Mouse (Mus musculus) gastrocnemius, postnatal 4 days (tissue): ENCODE measurements around the gene Dcaf12. TPM values are rescaled to one million over a fixed set of nuclear protein-coding genes. Genes with fewer than 3 reads are reported as not detected.

Experiments
- DNase-seq, 2 experiments: peaks; one replicate each; pipeline ENCODE4 v3.0.0; 2021 to 2022; ENCODE audit warnings: low spot score in 2 of 2, mixed read lengths in 2 of 2
- total RNA-seq, 2 experiments: library from RNA; stranded (reverse); gene quantifications; 2 replicates each; pipeline ENCODE4 v1.2.3; 2021

Dcaf12 gene
- total RNA-seq, 2 experiments from 2014 or later = 36.1 to 38.0 TPM

DNA sequence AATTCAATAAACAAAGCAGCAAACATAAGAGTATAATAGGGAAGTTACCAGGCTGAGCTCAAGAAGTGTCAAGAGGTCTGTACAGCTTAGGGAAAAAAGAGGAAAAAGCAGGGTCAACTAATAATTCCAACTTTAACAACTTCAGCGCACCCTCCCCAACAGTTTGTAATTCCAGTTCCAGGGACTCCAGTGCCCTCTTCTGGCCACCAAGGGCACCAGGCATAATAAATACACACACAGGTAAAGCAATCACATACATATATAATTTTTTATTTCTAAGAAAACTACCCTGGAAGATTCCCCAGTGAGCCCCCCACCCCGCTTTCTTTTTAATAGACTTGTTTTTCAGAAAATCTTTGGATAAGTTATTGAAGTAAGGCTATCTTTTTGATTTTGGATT, 69.3 kb downstream of the Dcaf12 start:
- DNase-seq = no peak

Other genes with a start within 250 kb of the Dcaf12 start
- under 1 TPM in 1 of 2 experiments, not detected in 1; 0.49 TPM for gene Aqp3, start 216.7 kb downstream of the Dcaf12 start, total RNA-seq
- 10 to 100 TPM; 23.4 to 26.8 TPM for gene Nol6, start 190.4 kb downstream of the Dcaf12 start, total RNA-seq
- gene Ube2r2, start 179.1 kb downstream of the Dcaf12 start, total RNA-seq = 10 to 100 TPM; 97.5 to 98.5 TPM
- gene Ubap2, start 39.7 kb downstream of the Dcaf12 start, total RNA-seq = 100 to 1,000 TPM; 127 to 136 TPM
- 10 to 100 TPM; 41.2 to 46.0 TPM for gene Ubap1, start 34.1 kb upstream of the Dcaf12 start, total RNA-seq
- 1 to 10 TPM; 5.3 to 5.4 TPM for gene Kif24, start 150.0 kb upstream of the Dcaf12 start, total RNA-seq
- 10 to 100 TPM; 29.3 to 30.2 TPM for gene Nudt2, start 150.3 kb upstream of the Dcaf12 start, total RNA-seq
- gene AI464131, start 188.2 kb upstream of the Dcaf12 start, total RNA-seq = 10 to 100 TPM; 78.4 to 90.4 TPM
- under 1 TPM; 0.42 to 0.54 TPM for gene 1110017D15Rik, start 202.4 kb upstream of the Dcaf12 start, total RNA-seq